Mouse (Mus musculus): ENCODE measurements around the gene Psg28.

DNA sequence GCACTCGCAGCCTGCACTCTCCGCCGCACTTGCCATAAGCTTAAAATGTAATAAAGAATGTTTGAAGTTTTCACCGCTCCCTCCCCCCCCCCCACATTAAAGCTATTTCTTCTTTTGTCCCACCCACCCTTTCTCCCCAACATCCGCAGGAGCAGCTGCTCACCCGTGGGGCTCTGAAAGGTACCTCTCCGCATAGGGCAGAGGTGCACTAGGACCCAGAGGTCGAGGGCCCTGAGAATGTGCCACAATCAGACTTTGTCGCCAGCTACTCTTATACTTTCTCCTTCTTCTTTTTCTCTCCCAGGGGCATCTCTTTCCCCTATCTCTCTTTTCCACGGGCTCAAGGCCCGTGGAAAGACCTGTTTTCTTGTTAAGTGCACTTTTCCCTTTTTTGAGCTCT is 28.4 kb downstream of the Psg28 start:
- TF ChIP-seq CTCF (IDR thresholded peaks at IDR 0.05; ENCODE audit: low read depth, low read length) (no peak), GATA1 (IDR thresholded peaks at IDR 0.05; ENCODE audit: borderline replicate concordance, low read length) (no peak)

All from G1E (cell line).